Mouse (Mus musculus) WW6 (cell line): ENCODE measurements around the gene Gm16429.
"Not testable (repeated sequence)": the region's sequence is repeated elsewhere in the genome, so short reads cannot be mapped to it uniquely, and the experiment has no call there.

Experiments
- DNase-seq: peaks from one replicate; pipeline ENCODE4 v3.0.0-alpha.2; 2013; ENCODE audit warnings: low read depth, low spot score

Gm16429 gene

GRCm38 (mm10) chr5:93928952-93929351 is at the start of gene Gm16429:
Gm16429 (minus strand) TSS chr5:93929052.
- DNase-seq = not testable (repeated sequence)
